20 mouse cellular contexts compared by ENCODE assay signal in genomic region chr11:20680781-20681180, GRCm38 (mm10).
"Had no signal": no experiment of that assay in that cellular context is flagged by ENCODE, and none has a peak within 500 bp of the region (broad histone marks: within the 10 kb centered on the region; RNA-seq: fewer than 3 reads in every experiment).

No protein-coding gene starts in this region.

- H3K27ac ChIP-seq: gastrocnemius, adult 2 months; heart, embryonic 13.5 days; heart, embryonic 15.5 days; hindbrain, embryonic 10.5 days; hindbrain, embryonic 12.5 days; hindbrain, embryonic 14.5 days; intestine, embryonic 15.5 days; layer of hippocampus, adult 2 months; left cerebral cortex, adult 2 months; limb, embryonic 10.5 days; limb, embryonic 12.5 days had no signal

- DNase-seq: gastrocnemius, adult 2 months; gastrocnemius, postnatal 10 days; gastrocnemius, postnatal 25 days; heart, postnatal 4 days; kidney, adult 18-20 months; kidney, adult 8-10 months; kidney, postnatal 10 days; kidney, postnatal 25 days; kidney, postnatal 4 days; liver had no signal

- H3K4me3 ChIP-seq: gastrocnemius, adult 2 months; heart, embryonic 13.5 days; heart, embryonic 15.5 days; hindbrain, embryonic 10.5 days; hindbrain, embryonic 12.5 days; intestine, embryonic 15.5 days; layer of hippocampus, adult 2 months; left cerebral cortex, adult 2 months; limb, embryonic 10.5 days; limb, embryonic 12.5 days had no signal

- H3K27me3 ChIP-seq: heart, embryonic 13.5 days; heart, embryonic 15.5 days; hindbrain, embryonic 12.5 days; intestine, embryonic 15.5 days; limb, embryonic 12.5 days had no signal

- H3K36me3 ChIP-seq: intestine, embryonic 15.5 days had no signal

- H3K4me1 ChIP-seq: heart, embryonic 13.5 days; heart, embryonic 15.5 days; hindbrain, embryonic 10.5 days; hindbrain, embryonic 12.5 days; intestine, embryonic 15.5 days; limb, embryonic 10.5 days; limb, embryonic 12.5 days had no signal

- H3K9me3 ChIP-seq: heart, embryonic 13.5 days; heart, embryonic 15.5 days; hindbrain, embryonic 10.5 days; hindbrain, embryonic 12.5 days; intestine, embryonic 15.5 days; limb, embryonic 10.5 days; limb, embryonic 12.5 days had no signal
